Mouse (Mus musculus): ENCODE measurements at regions not wholly inside any gene's neighbourhood (a gene's known extent, or its start where the extent isn't known, plus 50 kb on each side); places are given as distances from the start of the nearest gene placed in this dataset.

DNA sequence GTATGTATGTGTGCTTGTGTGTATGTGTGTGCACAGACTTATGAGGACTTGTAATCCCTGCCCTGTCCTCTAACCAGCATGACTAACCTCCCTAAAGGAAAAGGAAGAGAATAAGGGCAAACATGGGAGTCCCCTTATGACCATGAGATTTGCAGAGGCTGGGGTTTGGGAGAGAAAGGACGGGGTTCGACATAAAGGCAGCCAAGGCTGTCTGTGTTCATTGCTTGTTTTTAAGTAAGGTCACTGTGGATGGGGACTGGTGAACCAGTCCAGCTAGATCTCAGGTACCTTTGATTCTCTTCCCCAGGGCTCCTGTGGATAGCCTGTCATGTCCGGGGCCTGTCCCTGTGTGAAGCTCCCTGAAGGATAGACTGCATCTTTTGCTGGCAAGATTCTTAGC, 55.6 kb downstream of the Irf2bp2 start:
- H3K27me3 ChIP-seq (ENCODE audit: insufficient read depth, low read length): no peaks in the 10 kb centered on the region
- 59% methylated on average over 3 of the region's 3 CpGs for WGBS
- H3K4me2 ChIP-seq (ENCODE audit: low read length): no peak overlapping the region
- DNase-seq (ENCODE audit: low spot score) (no peak), ATAC-seq (replicated peaks; ENCODE audit: low FRiP score, low read depth) (no peak)
- no peak for TF ChIP-seq CTCF (IDR thresholded peaks at IDR 0.05; ENCODE audit: low read depth)
- peak overlapping the region; percentile 11; the same call in 1 of the 2 replicates for H3K27ac ChIP-seq
- no peaks in the 10 kb centered on the region for H3K36me3 ChIP-seq (ENCODE audit: insufficient read depth, low read length)
- H3K9me3 ChIP-seq (replicated peaks; ENCODE audit: low read length): no peaks in the 10 kb centered on the region
- peaks cover 41% of the 10 kb centered on the region for H3K4me1 ChIP-seq (replicated peaks; ENCODE audit: insufficient read depth, low read length)
- no peak overlapping the region for H3K4me3 ChIP-seq (replicated peaks; ENCODE audit: low read depth, low read length)
- H3K9ac ChIP-seq (ENCODE audit: low read depth, low read length): no peak overlapping the region

DNA sequence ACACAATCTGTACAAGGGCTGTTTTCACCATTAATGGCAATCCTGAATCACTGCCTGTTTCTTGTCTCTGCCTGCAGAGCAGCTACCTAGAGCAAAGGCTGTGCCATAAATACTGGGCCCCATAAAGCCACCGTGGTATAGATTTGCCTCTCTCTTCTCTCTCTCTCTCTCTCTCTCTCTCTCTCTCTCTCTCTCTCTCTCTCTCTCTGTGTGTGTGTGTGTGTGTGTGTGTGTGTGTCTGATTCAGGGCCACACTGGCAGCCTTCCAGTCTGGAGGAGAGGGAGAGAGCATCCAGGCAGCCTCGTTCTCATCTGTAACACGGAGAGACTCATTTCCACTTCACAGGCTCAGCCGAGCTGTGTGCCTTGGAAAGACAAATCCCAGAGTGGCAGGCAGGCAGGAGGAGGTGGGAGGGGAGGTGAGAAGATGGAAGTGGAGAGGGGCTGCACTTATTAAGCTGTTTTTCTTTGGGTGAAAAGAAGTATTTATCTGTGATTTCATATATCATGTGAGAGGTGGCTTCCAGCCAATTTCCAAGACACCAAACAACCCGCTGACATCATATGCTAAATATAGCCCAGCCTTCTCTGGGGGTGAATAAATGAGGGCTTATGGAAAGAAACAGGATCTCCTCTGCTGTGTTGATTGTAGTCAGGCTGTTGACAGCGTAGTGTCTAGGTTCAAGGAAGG, 56.7 kb downstream of the Irf2bp2 start:
- no peak overlapping the region for H3K9ac ChIP-seq (ENCODE audit: low read depth, low read length)
- peak overlapping the region; percentile 70 for H3K27ac ChIP-seq
- no peak overlapping the region for H3K4me2 ChIP-seq (ENCODE audit: low read length)
- no peaks in the 10 kb centered on the region for H3K36me3 ChIP-seq (ENCODE audit: insufficient read depth, low read length)
- ATAC-seq (replicated peaks; ENCODE audit: low FRiP score, low read depth) (no peak), DNase-seq (ENCODE audit: low spot score) (peak; percentile 87)
- peaks cover 41% of the 10 kb centered on the region for H3K4me1 ChIP-seq (replicated peaks; ENCODE audit: insufficient read depth, low read length)
- no peak for TF ChIP-seq CTCF (IDR thresholded peaks at IDR 0.05; ENCODE audit: low read depth)
- no peak overlapping the region for H3K4me3 ChIP-seq (replicated peaks; ENCODE audit: low read depth, low read length)
- H3K9me3 ChIP-seq (replicated peaks; ENCODE audit: low read length): no peaks in the 10 kb centered on the region
- 9% methylated on average over 6 of the region's 6 CpGs for WGBS
- no peaks in the 10 kb centered on the region for H3K27me3 ChIP-seq (ENCODE audit: insufficient read depth, low read length)

DNA sequence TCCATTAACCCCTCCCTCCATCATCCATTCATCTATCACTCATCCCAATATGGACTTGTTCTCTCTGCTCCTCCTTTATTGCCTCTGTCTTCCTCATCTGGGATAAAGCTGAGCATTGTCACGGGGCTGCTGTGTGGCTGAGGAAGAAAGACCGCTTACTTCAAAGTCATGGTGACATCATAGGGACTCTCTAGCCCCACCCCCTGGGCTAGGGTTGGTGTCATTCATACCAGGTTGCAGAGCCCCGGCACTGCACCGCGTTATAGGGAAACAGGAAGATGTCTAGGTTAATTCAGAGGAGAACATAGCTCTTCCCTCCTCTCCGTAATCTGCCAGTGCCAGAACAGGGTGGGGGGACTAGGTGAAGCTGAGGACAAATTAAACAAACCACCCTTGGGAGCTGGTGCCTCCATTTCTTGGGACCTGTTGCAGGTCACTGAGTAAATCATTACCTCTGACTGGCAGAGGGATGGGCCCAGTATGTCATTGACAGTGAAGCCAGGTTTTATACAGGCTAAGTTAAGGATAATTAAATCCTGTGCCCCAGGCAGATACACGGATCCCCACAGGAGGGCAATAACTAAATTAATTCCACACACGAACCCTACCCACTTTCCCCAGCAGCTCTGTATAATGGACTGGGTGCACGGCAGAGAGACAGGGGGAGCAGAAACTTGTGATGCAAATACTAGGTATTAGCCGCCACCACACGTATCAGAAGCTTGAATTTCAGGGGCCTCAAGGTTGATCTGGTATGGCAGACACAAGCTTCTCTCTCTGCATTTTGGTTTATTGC, 57.5 kb downstream of the Irf2bp2 start:
- 29% methylated on average over 11 of the region's 11 CpGs for WGBS
- H3K9ac ChIP-seq (ENCODE audit: low read depth, low read length): peak overlapping the region; percentile 18; the same call in 1 of the 2 replicates
- TF ChIP-seq CTCF (IDR thresholded peaks at IDR 0.05; ENCODE audit: low read depth): no peak
- peak; percentile 55 for ATAC-seq (replicated peaks; ENCODE audit: low FRiP score, low read depth)
- no peaks in the 10 kb centered on the region for H3K36me3 ChIP-seq (ENCODE audit: insufficient read depth, low read length)
- peaks cover 41% of the 10 kb centered on the region for H3K4me1 ChIP-seq (replicated peaks; ENCODE audit: insufficient read depth, low read length)
- DNase-seq (ENCODE audit: low spot score): peak; percentile 59
- peak overlapping the region; percentile 70 for H3K27ac ChIP-seq
- no peak overlapping the region for H3K4me3 ChIP-seq (replicated peaks; ENCODE audit: low read depth, low read length)
- no peaks in the 10 kb centered on the region for H3K9me3 ChIP-seq (replicated peaks; ENCODE audit: low read length)
- H3K4me2 ChIP-seq (ENCODE audit: low read length): 0 out of 2 replicates have a peak overlapping the region, but pooled peaks have one; percentile 15
- H3K27me3 ChIP-seq (ENCODE audit: insufficient read depth, low read length): no peaks in the 10 kb centered on the region

DNA sequence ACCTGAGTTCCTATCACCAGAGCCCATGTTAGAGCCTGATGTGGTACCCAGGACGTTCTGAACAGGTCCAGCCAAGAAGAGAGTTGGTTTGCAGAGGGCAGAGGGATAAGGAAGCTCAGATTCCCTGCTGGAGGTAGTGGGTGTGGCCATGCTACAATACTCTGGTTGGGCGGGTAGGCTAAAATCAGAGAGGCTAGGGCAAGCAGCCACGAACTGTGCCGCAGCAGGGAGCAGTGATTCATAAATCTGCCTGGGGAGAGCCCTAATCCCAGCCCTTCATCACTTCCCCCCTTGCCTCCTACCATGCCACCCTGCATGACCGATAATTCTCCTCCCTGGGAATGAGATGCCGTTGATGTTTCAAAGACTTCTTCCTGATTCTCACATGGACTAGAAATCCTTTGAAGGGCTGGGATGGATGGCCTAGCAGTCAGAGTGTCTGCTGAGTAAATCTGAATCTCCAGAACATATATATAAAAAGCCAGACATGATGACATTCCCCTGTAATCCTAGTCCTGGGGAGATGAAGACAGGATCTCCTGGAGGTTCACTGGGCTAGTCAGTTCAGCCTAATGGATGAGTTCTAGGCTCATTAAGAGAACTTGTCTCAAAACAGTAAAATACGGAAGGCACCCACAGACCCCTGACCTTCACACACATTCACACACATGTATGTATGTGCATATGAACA, 57.6 kb upstream of the Tarbp1 start:
- ATAC-seq (replicated peaks; ENCODE audit: low FRiP score, low read depth) (no peak), DNase-seq (ENCODE audit: low spot score) (peak; percentile 38)
- H3K9me3 ChIP-seq (replicated peaks; ENCODE audit: low read length): no peaks in the 10 kb centered on the region
- no peak overlapping the region for H3K4me3 ChIP-seq (replicated peaks; ENCODE audit: low read depth, low read length)
- H3K4me2 ChIP-seq (ENCODE audit: low read length): no peak overlapping the region
- H3K27ac ChIP-seq: no peak overlapping the region
- H3K27me3 ChIP-seq (ENCODE audit: insufficient read depth, low read length): no peaks in the 10 kb centered on the region
- TF ChIP-seq CTCF (IDR thresholded peaks at IDR 0.05; ENCODE audit: low read depth): no peak
- H3K36me3 ChIP-seq (ENCODE audit: insufficient read depth, low read length): no peaks in the 10 kb centered on the region
- WGBS: 17% methylated on average over 7 of the region's 7 CpGs
- H3K9ac ChIP-seq (ENCODE audit: low read depth, low read length): no peak overlapping the region
- peaks cover 12% of the 10 kb centered on the region; the same call in 1 of the 2 replicates for H3K4me1 ChIP-seq (replicated peaks; ENCODE audit: insufficient read depth, low read length)

DNA sequence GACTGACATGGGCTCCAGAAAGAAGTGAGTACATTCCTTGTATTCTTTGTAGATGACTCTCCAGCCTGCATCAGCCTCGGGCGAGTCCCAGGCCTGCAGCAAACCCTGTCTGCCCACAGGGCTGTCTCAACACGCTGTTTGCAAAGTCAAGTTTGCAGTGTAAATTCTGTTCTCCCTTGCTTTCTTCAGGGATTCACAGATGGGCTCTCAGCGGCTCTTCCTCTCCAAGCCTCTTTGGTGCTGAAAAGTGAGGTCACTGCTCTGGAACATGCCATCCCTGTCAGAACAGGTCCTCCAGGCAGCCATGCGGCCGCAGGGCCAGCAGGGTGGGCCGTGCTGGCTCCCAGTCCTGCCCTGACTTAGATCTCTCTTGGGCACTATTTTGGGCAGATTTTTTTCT, 56.6 kb upstream of the Tarbp1 start:
- no peaks in the 10 kb centered on the region for H3K9me3 ChIP-seq (replicated peaks; ENCODE audit: low read length)
- H3K27ac ChIP-seq: no peak overlapping the region
- no peak for DNase-seq (ENCODE audit: low spot score)
- peaks cover 11% of the 10 kb centered on the region for H3K4me1 ChIP-seq (replicated peaks; ENCODE audit: insufficient read depth, low read length)
- TF ChIP-seq CTCF (IDR thresholded peaks at IDR 0.05; ENCODE audit: low read depth): no peak
- H3K4me3 ChIP-seq (replicated peaks; ENCODE audit: low read depth, low read length): no peak overlapping the region
- no peaks in the 10 kb centered on the region for H3K36me3 ChIP-seq (ENCODE audit: insufficient read depth, low read length)
- ATAC-seq (replicated peaks; ENCODE audit: low FRiP score, low read depth): no peak
- no peak overlapping the region for H3K4me2 ChIP-seq (ENCODE audit: low read length)
- no peak overlapping the region for H3K9ac ChIP-seq (ENCODE audit: low read depth, low read length)
- WGBS: 80% methylated on average over 7 of the region's 7 CpGs
- no peaks in the 10 kb centered on the region for H3K27me3 ChIP-seq (ENCODE audit: insufficient read depth, low read length)

DNA sequence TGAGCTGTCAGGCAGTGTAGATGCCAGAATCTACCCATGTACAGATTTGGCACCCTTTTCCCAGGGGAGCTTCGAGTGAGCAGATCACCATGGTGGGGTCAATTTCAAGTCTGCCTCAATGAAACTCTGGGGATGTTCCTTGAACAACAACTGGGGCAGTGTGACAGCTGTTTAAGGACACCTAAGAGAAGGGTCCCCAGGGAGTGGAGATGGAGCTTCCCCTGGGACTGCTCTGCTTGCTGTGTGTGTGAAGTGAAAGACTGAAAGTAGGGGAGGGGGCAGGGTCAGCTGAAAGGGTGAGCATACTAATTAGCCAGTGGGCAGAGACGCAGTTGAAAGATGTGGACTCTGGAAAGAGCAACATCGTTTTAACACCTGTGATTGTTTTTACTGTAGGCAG, 54.5 kb upstream of the Tarbp1 start:
- no peak overlapping the region for H3K4me2 ChIP-seq (ENCODE audit: low read length)
- no peaks in the 10 kb centered on the region for H3K27me3 ChIP-seq (ENCODE audit: insufficient read depth, low read length)
- peaks cover 10% of the 10 kb centered on the region for H3K4me1 ChIP-seq (replicated peaks; ENCODE audit: insufficient read depth, low read length)
- WGBS: 42% methylated on average over 3 of the region's 3 CpGs
- H3K27ac ChIP-seq: no peak overlapping the region
- no peak overlapping the region for H3K4me3 ChIP-seq (replicated peaks; ENCODE audit: low read depth, low read length)
- ATAC-seq (replicated peaks; ENCODE audit: low FRiP score, low read depth) (no peak), DNase-seq (ENCODE audit: low spot score) (no peak)
- no peak overlapping the region for H3K9ac ChIP-seq (ENCODE audit: low read depth, low read length)
- no peaks in the 10 kb centered on the region for H3K36me3 ChIP-seq (ENCODE audit: insufficient read depth, low read length)
- H3K9me3 ChIP-seq (replicated peaks; ENCODE audit: low read length): no peaks in the 10 kb centered on the region
- TF ChIP-seq CTCF (IDR thresholded peaks at IDR 0.05; ENCODE audit: low read depth): no peak
